Mouse (Mus musculus) cerebellum, adult 9-10 months (tissue): ENCODE data around the gene Tet3.

Experiments
- DNase-seq: peaks from one replicate; pipeline ENCODE4 v3.0.0; 2022

Tet3 gene

GRCm38 (mm10) chr6:83459034-83459644 is at the start of gene Tet3:
Gene Tet3 (minus strand): TSS chr6:83459084.
- no peak for DNase-seq

GRCm38 (mm10) chr6:83507168-83507546 is 48.3 kb upstream of the Tet3 start:
- DNase-seq, result no peak

- DNase-seq, result peak; percentile 97
Observed at GRCm38 (mm10) chr6:83506258-83507167, 47.6 kb upstream of the Tet3 start, which contains the start of gene Dguok. Gene Dguok (minus strand): TSS chr6:83506969.

- DNase-seq, result no peak
Observed at GRCm38 (mm10) chr6:83505554-83505953, 46.7 kb upstream of the Tet3 start.

DNA sequence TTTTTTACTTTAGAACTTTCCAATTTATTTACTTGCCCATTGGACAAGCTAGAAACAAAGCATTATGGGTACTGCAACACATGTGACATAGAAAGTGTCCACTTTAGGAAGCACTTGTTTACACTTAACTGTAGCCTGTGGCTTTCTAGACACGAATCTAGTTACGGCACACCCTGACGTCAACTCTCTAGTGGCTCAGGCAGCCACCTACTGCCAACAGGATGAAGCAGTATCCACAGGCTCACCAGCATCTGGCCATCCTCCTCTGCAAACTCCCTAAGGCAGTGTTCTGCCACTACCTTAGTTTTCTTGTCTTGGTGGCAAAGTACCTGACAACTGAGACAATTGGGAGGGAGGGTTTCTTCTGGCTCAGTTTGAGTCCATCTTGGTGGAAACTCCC is 44.5 kb upstream of the Tet3 start:
- no peak for DNase-seq

DNA sequence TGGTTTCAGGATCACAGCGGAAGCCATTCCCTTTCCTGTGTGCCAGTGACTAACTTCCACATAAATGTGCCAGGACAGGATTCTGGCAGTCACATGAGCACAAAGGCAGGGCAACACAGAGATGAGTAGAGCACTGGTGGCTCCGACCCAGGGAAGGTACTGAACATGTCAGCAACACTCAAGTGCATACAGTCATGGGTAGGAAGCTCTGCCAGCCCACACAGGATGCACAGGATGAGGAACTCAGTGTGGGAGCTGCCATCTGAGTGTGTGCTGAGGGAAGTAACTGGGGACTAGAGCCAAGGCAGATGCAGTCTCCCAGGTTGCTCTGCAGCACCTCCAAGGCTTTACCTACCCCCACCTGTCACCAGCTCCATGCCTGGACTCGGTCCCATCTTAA is 43.8 kb upstream of the Tet3 start:
- DNase-seq, result no peak

DNA sequence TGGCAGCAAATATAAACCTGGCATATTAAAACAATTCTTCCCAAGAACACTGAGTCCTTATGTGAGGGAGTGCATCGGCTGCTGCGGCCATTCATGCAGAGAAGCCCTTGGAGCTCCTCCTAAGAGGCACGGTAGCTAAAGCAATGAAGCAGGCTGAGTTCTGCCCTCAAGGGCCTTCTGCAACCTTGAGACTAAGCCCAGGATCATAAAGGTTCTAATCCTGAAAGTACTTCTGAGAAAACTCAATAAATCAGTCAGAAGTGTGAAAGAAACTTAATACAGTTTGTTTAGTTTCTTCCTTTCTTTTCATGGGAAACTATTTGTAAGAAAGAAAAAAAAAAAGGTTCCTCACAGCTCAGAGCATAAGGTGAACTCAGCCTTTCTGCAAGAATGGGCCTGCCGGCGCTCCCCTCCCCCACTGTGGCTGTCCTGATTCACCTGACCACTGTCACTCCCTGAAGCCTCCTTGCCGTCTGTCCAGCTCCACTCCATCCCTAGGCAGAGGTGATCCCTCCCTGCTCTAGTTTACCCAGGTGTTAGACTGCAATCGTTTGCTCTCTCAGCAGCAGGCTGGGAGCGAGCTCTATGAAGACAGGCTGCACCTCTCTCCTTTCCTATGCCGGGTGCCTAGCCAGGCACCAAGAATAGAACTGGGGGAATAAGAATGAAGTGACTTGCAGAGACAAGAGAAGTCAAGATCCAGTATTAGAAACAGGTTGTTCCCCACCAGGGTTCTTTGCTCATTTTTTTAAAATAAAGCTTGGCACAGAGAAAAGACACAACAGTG is 42.8 kb upstream of the Tet3 start:
- no peak for DNase-seq

- no peak for DNase-seq
Observed at GRCm38 (mm10) chr6:83500462-83500861, 41.6 kb upstream of the Tet3 start.

DNA sequence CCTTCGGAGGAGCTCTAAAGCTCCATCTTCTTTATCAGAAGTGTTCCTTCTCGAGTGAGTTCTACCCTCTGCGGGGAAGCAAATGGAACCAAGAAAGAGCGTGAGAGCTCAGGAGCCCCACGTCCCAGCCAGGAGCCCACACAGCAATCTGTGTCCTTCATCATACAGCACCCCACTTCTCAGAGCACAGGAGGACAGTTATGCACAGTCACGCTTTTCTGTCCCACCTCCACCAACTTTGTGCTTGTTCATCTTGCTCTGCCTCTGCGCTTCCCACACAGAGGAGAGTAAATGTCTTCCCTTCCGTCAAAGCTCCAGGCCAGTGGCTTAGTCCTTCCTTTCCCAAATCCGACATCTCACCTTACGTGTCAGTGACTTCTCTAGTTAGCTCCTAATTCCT is 40.2 kb upstream of the Tet3 start:
- no peak for DNase-seq

DNA sequence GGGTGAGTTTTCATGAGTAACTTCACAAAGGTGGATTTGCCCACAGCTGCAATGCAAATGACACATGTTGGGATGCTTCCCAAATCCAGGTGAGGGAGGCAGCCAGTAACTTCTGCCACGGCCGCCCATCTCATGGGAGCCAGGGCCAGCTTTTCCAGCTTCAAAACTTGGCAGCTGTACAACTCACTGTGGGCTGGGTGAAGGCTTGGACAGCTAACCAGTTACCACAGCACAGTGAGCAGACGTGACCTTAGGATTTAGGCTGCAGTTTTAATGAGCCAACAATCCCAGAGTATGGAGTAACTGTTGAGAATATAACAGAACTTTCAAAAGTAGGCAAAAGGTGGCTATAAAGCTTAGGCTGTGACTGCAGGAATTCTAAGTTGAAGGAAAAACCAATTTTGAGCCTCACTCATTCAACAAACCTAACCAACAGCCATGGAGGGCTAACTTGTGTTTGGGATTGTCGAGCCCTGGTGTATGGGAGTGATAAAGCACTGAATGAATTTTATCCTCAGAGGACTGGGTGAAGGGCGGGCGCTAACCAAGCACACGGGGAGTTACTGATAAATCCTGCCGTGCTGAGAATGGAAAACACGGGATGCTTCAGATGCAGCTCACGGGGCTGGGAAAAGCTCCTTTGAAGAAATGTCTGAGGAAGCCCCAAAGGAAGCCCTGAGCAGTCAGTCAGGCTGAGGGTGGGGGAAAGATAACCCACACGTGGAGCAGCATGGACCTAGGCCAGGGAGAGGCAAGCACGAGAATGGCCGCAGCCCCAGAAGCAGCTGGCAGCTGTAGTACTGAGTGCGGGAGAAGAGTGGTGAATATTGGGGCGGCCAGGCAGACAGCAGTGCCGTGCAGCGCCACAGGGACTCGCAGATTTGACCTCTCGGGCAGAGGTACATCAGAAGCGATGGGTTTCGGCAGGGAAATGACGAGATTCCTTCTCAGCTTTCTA is 38.1 kb upstream of the Tet3 start:
- no peak for DNase-seq

DNA sequence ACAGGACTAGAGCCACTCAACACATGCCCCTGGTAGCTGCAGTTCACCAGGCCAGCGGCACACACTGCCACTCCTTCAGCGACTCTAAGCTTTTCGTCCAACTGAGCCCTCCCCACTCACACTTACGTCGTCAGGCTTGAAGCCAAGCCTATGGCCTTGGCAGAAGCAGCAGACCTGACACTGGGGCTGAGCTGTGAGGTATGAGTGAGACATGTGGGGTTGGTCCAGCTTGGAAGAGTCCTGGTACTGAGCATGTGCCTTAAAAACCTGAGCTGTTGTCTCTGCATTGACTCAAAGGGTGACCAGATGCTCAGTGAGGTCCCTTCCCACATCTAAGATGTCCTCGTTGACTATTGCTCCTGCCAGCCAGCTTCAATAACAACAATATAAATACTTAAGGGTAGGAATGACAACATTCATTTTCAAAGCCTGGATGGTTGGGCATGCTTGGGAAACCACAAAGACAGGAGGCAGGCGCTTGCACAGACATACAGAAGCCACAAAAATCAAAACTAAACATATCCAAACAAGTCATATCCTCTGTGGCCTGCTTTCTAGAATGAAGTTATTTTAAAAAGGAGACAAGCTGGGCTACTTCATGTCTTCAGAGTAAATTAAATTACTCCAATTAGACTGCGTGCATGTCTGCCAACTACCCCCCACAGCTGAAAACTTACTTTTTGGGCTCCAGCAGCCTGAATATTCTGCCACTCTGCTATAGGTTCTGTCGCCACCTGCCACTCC is 37.3 kb upstream of the Tet3 start:
- DNase-seq, result peak; percentile 69

GRCm38 (mm10) chr6:83490622-83491021 is 31.7 kb upstream of the Tet3 start:
- no peak for DNase-seq

- no peak for DNase-seq
Observed at GRCm38 (mm10) chr6:83488200-83488599, 29.3 kb upstream of the Tet3 start.

DNA sequence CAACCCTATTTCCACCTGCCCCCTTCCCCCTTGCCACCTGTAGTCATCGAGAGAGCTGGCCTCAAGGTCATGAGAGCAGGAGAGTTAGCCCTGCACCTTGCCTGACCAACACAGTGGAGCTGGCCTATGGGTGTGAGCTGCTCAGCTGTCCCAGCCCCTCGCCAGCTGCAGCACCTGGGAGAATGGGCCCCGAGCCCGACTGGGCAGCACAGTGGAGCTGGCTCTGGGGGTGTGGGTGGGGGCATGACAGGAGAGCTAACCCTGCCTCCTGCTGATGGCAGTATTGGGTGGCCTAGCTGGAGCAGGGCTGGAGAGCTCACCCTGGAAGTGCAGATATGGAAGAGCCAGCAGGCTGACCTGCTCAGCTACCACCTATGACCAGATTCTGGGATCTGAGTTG is 28.4 kb upstream of the Tet3 start:
- DNase-seq, result no peak

DNA sequence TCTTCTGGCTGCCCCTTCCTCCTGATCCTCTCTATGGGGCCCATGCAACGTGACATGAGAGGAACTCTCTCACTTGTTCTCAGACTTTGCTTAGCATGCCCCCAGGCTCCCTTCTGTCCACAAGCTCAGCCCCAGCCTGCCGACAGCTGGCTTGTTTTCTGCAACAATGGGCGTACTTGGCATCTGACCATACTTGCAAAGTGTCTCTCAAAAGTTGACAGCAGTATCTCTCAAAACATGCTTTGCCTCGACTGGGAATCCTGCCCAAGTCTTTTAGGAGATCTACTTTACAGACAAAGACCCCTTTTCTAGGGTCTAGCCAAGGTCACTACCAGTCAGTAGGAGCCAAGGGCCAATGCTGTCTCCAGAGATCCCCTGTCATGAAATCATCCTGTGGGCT is 27.0 kb upstream of the Tet3 start:
- no peak for DNase-seq

- no peak for DNase-seq
Observed at GRCm38 (mm10) chr6:83483776-83484175, 24.9 kb upstream of the Tet3 start.

DNA sequence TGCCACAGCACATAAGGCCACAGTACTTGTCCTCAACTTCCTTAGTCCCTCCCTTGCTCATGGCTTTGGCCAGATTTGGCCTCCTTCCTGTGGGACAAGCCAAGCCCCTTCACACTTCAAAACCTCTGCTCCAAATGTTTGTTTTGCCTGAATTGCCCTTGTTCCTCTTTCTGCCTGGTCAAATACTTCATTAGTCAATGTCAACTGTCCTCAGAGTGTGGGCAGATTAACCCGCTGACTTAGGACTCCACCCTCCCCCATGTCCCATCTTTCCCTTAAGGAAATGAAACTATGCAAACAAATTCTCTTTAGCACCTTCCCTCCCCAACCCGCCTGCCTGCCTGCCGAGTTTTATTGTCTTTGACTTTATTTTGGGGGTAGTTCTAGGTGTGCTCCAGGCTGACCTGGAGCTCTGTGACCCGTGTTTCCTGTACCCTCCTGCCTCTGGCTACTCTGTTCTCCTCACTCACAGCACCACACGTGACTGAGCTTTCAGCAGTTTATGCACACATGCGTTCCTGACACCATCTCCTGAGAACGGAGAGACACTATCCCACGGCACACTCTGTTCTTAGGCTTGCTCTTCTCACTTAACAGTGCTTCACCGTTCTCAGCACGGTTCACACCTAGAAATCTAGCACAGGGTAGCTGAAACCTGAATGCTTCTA is 23.7 kb upstream of the Tet3 start:
- no peak for DNase-seq

DNA sequence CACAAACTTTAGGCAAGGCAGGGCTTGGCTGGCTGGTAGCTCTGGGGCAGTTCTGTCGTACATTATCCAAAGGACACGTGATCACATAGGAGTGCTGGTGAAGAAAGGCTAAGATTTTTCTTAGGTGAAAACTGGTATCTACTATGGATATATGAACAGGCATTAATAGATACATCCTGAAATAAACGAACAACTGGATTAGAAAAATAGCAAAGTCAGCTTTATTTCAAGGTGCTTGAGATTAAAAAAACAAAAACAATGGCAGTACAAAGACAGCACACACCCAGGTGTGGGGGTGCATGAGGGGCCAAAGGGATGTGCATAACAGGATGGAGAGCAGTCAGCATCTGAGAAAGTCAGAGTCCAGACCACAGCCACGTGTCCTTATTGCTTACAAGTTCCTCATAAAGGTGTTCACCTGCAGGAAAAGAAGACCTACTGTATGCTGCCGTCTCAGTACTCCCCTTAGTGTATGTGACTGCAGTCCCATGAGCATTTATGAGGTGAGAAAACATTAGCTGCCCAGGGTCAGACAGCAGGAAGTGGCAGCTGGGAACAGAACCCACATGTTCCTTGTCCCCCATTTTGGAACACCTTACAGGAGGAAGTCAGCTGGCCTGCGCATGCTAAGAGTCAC is 21.3 kb upstream of the Tet3 start:
- DNase-seq, result no peak

GRCm38 (mm10) chr6:83479193-83479592 is 20.3 kb upstream of the Tet3 start:
- no peak for DNase-seq

GRCm38 (mm10) chr6:83478628-83479027 is 19.7 kb upstream of the Tet3 start:
- no peak for DNase-seq

DNA sequence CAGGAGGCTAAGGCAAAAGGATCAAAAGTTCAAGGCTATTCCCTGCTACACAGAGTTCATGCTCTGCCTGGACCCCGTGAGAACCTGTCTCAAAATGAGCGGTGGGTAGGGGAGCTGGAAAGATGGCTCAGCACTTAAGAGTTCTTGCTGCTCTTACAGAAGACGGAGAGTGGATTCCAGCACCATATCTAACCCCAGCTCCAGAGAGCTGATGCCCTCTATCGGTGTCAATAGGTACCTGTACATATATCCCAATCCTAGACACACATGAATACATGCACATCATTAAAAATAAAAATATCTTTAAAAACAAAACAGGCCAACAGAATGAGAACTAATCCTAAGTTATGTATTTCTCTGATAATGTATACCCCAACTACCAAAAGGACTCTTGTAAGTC is 19.3 kb upstream of the Tet3 start:
- no peak for DNase-seq
